Mouse (Mus musculus): ENCODE results near the gene Dip2b.

DNA sequence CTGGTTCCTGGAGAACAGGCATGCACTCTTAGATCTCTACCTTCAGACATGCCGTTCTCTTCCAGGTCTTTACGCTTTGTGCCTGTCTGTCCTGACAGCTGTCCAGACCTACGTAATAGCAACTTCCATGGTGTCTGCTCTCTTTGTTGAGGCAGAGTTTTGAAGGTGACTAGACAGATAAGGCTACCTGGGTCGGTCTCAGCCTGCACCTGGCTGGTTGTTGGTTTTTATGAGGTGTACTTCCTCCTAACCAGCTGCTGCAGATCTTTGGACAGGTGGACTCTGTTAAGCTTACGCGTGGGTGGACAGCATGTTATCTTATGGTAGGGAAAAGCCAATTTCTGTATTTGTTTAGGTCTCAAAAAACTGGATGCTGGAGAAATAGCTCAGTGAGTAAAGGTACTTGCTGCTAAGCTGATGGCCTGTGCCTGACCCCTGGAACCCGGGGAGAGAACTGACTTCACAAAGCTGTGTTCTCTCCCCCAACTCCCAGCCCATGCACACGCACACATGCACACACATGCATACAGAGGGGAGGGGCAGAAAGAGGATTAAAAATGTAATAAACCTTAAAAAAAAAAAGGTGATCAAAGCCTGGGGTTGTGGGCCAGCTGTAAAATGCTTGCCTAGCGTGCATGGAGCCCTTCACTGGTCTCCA is 74.0 kb downstream of the Dip2b start:
- TF ChIP-seq CTCF (IDR thresholded peaks at IDR 0.05; ENCODE audit: low read depth), result no peak
- no peak for TF ChIP-seq EP300 (IDR thresholded peaks at IDR 0.05; ENCODE audit: low read depth)
